Mouse (Mus musculus) lung, embryonic 14.5 days (tissue): Measurements from ENCODE around the gene Ndufs6. TPM values are rescaled to one million over a fixed set of nuclear protein-coding genes. Genes with fewer than 3 reads are reported as not detected.

Source experiments
- ATAC-seq: fragments of 200-750 bp; cut with Nextera tagmentation; 2 replicates; pipeline ENCODE4 v1.8.0; 2017; ENCODE audit warnings: mild to moderate bottlenecking, moderate TSS enrichment, moderate library complexity; ENCODE audit not compliant: insufficient read depth
- DNase-seq: peaks from one replicate; pipeline ENCODE4 v3.0.0-alpha.2; 2015
- H3K27ac ChIP-seq: fragments of 300-500 bp; sonication (generic); 2 replicates; pipeline ENCODE4 v1.5.1; 2014; ENCODE audit warnings: low read depth, mild to moderate bottlenecking, moderate library complexity
- H3K27me3 ChIP-seq: fragments of 300-500 bp; sonication (generic); 2 replicates; pipeline ENCODE4 v1.6.1; 2014; ENCODE audit warnings: low read length, control low read depth; ENCODE audit not compliant: insufficient read depth
- H3K36me3 ChIP-seq: fragments of 300-500 bp; sonication (generic); 2 replicates; pipeline ENCODE4 v1.6.1; 2014; ENCODE audit warnings: control low read depth; ENCODE audit not compliant: insufficient read depth
- H3K4me1 ChIP-seq: fragments of 300-500 bp; sonication (generic); 2 replicates; pipeline ENCODE4 v1.6.1; 2014; ENCODE audit warnings: antibody characterized with exemption, control low read depth; ENCODE audit not compliant: insufficient read depth
- H3K4me2 ChIP-seq: fragments of 300-500 bp; sonication (generic); 2 replicates; pipeline ENCODE4 v1.6.1; 2014; ENCODE audit warnings: mild to moderate bottlenecking
- H3K4me3 ChIP-seq: fragments of 300-500 bp; sonication (generic); 2 replicates; pipeline ENCODE4 v1.5.1; 2014; ENCODE audit warnings: low read depth, low read length
- H3K9ac ChIP-seq: fragments of 300-500 bp; sonication (generic); 2 replicates; pipeline ENCODE4 v1.6.1; 2014
- H3K9me3 ChIP-seq: fragments of 300-500 bp; sonication (generic); 2 replicates; pipeline ENCODE4 v1.6.1; 2016; ENCODE audit warnings: low read depth, low read length, control low read depth
- CTCF ChIP-seq: IDR thresholded peaks from 2 replicates; pipeline ENCODE4 v1.5.1; 2016; ENCODE audit warnings: antibody characterized with exemption, low read depth
- WGBS: fragments of 180-500 bp; shearing (Covaris S2); extraction: QIAGEN DNeasy Blood & Tissue Kit; methylation state at CpG from one replicate; pipeline ENCODE4 v1.1.7; 2014; 5-methylcytosine and 5-hydroxymethylcytosine counted together
- polyA plus RNA-seq: library from polyadenylated mRNA; unstranded; fragments of >200 nt; fragmentation: Nextera tagmentation; extraction: Ambion mirVana; gene quantifications from 2 replicates; pipeline ENCODE4 v1.2.1, GENCODE M21; 2014

The Ndufs6 gene
- polyA plus RNA-seq, 1 experiment from 2014 or later: 409 TPM

DNA sequence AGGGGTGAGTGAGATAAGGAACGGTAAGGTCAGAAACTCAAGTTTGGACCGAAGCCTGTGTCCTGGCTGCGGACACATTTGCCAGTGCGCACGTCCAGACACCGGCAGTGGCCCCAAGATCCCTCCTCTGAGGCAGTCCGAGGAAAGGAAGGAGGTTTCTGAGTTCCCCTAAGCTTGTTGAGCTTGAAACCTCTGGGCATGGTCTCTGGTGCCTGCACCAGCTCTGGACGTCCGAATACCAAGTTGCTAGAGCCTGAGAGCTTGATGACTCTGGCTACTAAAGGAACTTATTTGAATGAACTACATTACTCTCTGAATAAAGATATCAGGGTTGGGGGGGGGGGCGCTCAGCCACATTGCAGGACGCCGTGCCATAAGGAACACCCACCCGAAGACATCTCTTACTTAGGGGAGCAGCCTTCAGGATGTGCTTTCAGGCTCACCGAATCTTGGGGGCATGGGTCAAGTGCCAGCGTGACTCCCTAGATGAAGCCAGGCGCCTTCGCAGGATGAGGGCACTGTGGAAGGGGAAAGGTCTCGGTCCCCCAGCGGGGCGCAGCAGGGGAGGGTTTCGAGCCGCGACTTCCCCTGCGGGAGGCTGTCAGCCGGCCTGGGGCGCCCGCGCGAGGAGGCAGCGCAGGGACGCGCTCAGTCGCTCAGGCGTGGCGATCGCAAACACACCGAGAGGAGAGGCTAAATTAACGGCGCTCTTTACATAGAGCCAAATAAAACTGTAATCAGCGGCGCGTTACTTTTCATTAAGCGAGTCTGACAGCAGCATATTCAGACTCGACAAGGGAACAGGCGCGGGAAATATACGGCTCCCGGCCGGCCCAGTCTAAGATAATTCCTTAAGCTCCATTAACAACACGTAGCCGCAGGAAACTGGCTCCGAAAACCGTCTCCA, 56.8 kb downstream of the Ndufs6 start:
- no peaks in the 10 kb centered on the region for H3K9me3 ChIP-seq
- WGBS: 1% methylated on average over 53 of the region's 53 CpGs
- peak overlapping the region; percentile 22 for H3K4me3 ChIP-seq
- ATAC-seq (no peak), DNase-seq (no peak)
- H3K4me1 ChIP-seq: no peaks in the 10 kb centered on the region
- no peaks in the 10 kb centered on the region for H3K36me3 ChIP-seq
- no peak overlapping the region for H3K9ac ChIP-seq
- H3K27ac ChIP-seq: no peak overlapping the region
- H3K27me3 ChIP-seq: peaks cover 83% of the 10 kb centered on the region
- peak overlapping the region; percentile 46 for H3K4me2 ChIP-seq
- TF ChIP-seq CTCF: no peak

DNA sequence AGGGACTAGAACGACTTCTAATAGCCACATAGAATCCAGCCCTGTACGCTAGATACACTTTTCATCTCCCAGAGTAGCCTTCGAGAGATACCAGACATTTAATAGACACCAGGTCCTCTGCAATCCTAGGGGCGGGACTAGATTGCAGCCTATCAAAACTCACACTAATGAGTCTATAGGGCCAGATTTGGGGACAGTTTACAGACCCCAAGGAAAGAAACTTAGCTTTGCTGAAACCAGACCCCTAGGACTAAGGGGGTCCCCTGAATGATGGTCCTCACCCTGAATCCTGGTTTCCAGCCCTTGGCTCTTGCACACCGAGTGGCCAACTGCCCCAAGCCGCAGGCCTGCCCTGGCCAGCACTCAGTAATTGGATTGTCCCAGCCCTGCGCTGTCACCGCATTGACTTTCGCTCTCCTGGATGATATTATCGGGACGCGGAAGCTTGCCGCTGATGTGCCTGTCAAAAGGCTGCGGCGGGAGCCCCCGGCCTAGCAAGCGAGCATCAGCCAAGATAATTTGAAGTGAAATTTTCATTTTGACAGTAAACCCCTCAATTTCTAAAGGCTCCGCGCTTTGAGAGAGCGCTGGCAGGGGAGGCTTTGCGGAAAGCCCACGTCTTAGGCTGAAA, 57.8 kb downstream of the Ndufs6 start:
- H3K4me3 ChIP-seq: no peak overlapping the region
- no peak for TF ChIP-seq CTCF

DNA sequence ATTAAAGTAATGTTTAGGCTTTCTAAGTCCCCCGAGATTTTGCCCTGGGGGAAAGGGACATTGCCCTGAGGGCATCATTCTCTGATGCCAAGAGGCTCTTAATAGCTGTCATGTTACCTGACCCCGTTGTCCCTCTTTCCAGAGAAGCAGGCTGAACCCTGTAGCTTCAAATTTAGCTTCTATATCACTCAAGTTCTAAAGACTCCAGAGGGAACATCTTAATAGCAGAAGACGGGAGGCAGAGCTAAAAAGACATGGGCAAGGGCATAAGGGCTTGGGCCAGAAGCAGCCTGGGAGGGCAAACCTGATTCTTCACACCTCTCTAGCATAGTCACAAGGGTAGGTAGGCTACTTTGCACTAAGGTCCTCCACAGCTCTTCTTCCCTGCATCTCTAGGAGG, 58.5 kb downstream of the Ndufs6 start:
- H3K4me1 ChIP-seq: no peaks in the 10 kb centered on the region
- DNase-seq: no peak
- no peak overlapping the region for H3K27ac ChIP-seq
- no peaks in the 10 kb centered on the region for H3K36me3 ChIP-seq
- no peak for ATAC-seq
- no peak for TF ChIP-seq CTCF
- H3K4me3 ChIP-seq: no peak overlapping the region
- no peaks in the 10 kb centered on the region for H3K9me3 ChIP-seq
- H3K27me3 ChIP-seq: peaks cover 97% of the 10 kb centered on the region
- 21% methylated on average over 3 of the region's 3 CpGs for WGBS
- no peak overlapping the region for H3K4me2 ChIP-seq
- H3K9ac ChIP-seq: no peak overlapping the region

More for the DNA sequence above, 57.8 kb downstream of the Ndufs6 start:
- DNase-seq: no peak
- H3K27me3 ChIP-seq: peaks cover 92% of the 10 kb centered on the region
- H3K4me1 ChIP-seq: no peaks in the 10 kb centered on the region
- no peak for ATAC-seq
- H3K4me2 ChIP-seq: peak overlapping the region; percentile 29
- whole genome bisulfite sequencing: 6% methylated on average over 22 of the region's 22 CpGs
- H3K9ac ChIP-seq: no peak overlapping the region
- H3K27ac ChIP-seq: no peak overlapping the region
- H3K9me3 ChIP-seq: no peaks in the 10 kb centered on the region
- no peaks in the 10 kb centered on the region for H3K36me3 ChIP-seq

Other genes with a start within 250 kb of the Ndufs6 start
- not detected in 2 replicates for gene Irx4, start 68.1 kb downstream of the Ndufs6 start, polyA plus RNA-seq
- gene Mrpl36, start within 50 bp of the Ndufs6 start, polyA plus RNA-seq: 139 and 147 TPM in 2 replicates
- 81.8 and 85.3 TPM in 2 replicates for gene Lpcat1, start 138.7 kb upstream of the Ndufs6 start, polyA plus RNA-seq
- 0.14 and 0.24 TPM in 2 replicates for gene Slc6a3, start 208.2 kb upstream of the Ndufs6 start, polyA plus RNA-seq